Mouse (Mus musculus) kidney, postnatal 25 days (tissue): Measurements from ENCODE around the gene Col23a1.
"Not testable (repeated sequence)": the region's sequence is repeated elsewhere in the genome, so short reads cannot be mapped to it uniquely, and the experiment has no call there.

Experiments
- DNase-seq, 2 experiments: peaks; one replicate each; pipeline ENCODE4 v3.0.0; 2021; ENCODE audit warnings: mixed read lengths in 2 of 2

Gene Col23a1

GRCm38 (mm10) chr11:51328387-51328942 is 38.7 kb downstream of the Col23a1 start:
- DNase-seq = peak in 1 of 2 experiments; percentile 8

- no peak for DNase-seq
Measured at GRCm38 (mm10) chr11:51329837-51330714, 40.4 kb downstream of the Col23a1 start.

GRCm38 (mm10) chr11:51334017-51334416 is 44.3 kb downstream of the Col23a1 start:
- DNase-seq = no peak

- DNase-seq = no peak
Measured at GRCm38 (mm10) chr11:51337585-51337984, 47.9 kb downstream of the Col23a1 start.

- DNase-seq = no peak
Measured at GRCm38 (mm10) chr11:51338416-51338815, 48.7 kb downstream of the Col23a1 start.

- DNase-seq = no peak
Measured at GRCm38 (mm10) chr11:51341091-51341490, 51.4 kb downstream of the Col23a1 start.

GRCm38 (mm10) chr11:51342776-51343175 is 53.1 kb downstream of the Col23a1 start:
- DNase-seq = no peak

GRCm38 (mm10) chr11:51343312-51343711 is 53.6 kb downstream of the Col23a1 start:
- DNase-seq = no peak

- DNase-seq = no peak
Measured at GRCm38 (mm10) chr11:51343728-51344289, 54.1 kb downstream of the Col23a1 start.

- DNase-seq = no peak
Measured at GRCm38 (mm10) chr11:51345481-51346465, 56.1 kb downstream of the Col23a1 start.

- DNase-seq = no peak
Measured at GRCm38 (mm10) chr11:51347756-51348155, 58.0 kb downstream of the Col23a1 start.

- DNase-seq = no peak
Measured at GRCm38 (mm10) chr11:51349665-51350064, 59.9 kb downstream of the Col23a1 start.

- no peak for DNase-seq
Measured at GRCm38 (mm10) chr11:51351151-51351550, 61.4 kb downstream of the Col23a1 start.

GRCm38 (mm10) chr11:51351841-51352240 is 62.1 kb downstream of the Col23a1 start:
- no peak for DNase-seq

- DNase-seq = no peak
Measured at GRCm38 (mm10) chr11:51353746-51354145, 64.0 kb downstream of the Col23a1 start.

GRCm38 (mm10) chr11:51358981-51359380 is 69.3 kb downstream of the Col23a1 start:
- not testable (repeated sequence) for DNase-seq

- no peak for DNase-seq
Measured at GRCm38 (mm10) chr11:51364353-51364752, 74.6 kb downstream of the Col23a1 start.

GRCm38 (mm10) chr11:51367334-51367733 is 77.6 kb downstream of the Col23a1 start:
- no peak for DNase-seq

GRCm38 (mm10) chr11:51370273-51370672 is 80.6 kb downstream of the Col23a1 start:
- no peak for DNase-seq

- no peak for DNase-seq
Measured at GRCm38 (mm10) chr11:51371321-51371720, 81.6 kb downstream of the Col23a1 start.

GRCm38 (mm10) chr11:51371926-51372325 is 82.2 kb downstream of the Col23a1 start:
- DNase-seq = no peak

GRCm38 (mm10) chr11:51377199-51377598 is 87.5 kb downstream of the Col23a1 start:
- DNase-seq = no peak

- no peak for DNase-seq
Measured at GRCm38 (mm10) chr11:51388892-51389340, 99.2 kb downstream of the Col23a1 start.
